Mouse (Mus musculus): ENCODE data around the gene Cdyl2.

Cdyl2 gene

GRCm38 (mm10) chr8:116673052-116673451 is 59.7 kb downstream of the Cdyl2 start:
- no peak for DNase-seq (ENCODE audit: low read depth, low spot score)

- DNase-seq (ENCODE audit: low read depth, low spot score) = no peak
Observed at GRCm38 (mm10) chr8:116671543-116671942, 61.2 kb downstream of the Cdyl2 start.

- no peak for DNase-seq (ENCODE audit: low read depth, low spot score)
Observed at GRCm38 (mm10) chr8:116670604-116671003, 62.2 kb downstream of the Cdyl2 start.

- DNase-seq (ENCODE audit: low read depth, low spot score) = no peak
Observed at GRCm38 (mm10) chr8:116668977-116669376, 63.8 kb downstream of the Cdyl2 start.

GRCm38 (mm10) chr8:116666781-116667325 is 65.9 kb downstream of the Cdyl2 start:
- no peak for DNase-seq (ENCODE audit: low read depth, low spot score)

- no peak for DNase-seq (ENCODE audit: low read depth, low spot score)
Observed at GRCm38 (mm10) chr8:116661521-116661920, 71.3 kb downstream of the Cdyl2 start.

- no peak for DNase-seq (ENCODE audit: low read depth, low spot score)
Observed at GRCm38 (mm10) chr8:116656811-116657210, 76.0 kb downstream of the Cdyl2 start.

- no peak for DNase-seq (ENCODE audit: low read depth, low spot score)
Observed at GRCm38 (mm10) chr8:116654881-116655280, 77.9 kb downstream of the Cdyl2 start.

GRCm38 (mm10) chr8:116652949-116653348 is 79.8 kb downstream of the Cdyl2 start:
- no peak for DNase-seq (ENCODE audit: low read depth, low spot score)

GRCm38 (mm10) chr8:116649975-116650725 is 82.6 kb downstream of the Cdyl2 start:
- no peak for DNase-seq (ENCODE audit: low read depth, low spot score)

GRCm38 (mm10) chr8:116645376-116645775 is 87.4 kb downstream of the Cdyl2 start:
- no peak for DNase-seq (ENCODE audit: low read depth, low spot score)

GRCm38 (mm10) chr8:116640925-116641324 is 91.9 kb downstream of the Cdyl2 start:
- no peak for DNase-seq (ENCODE audit: low read depth, low spot score)

- no peak for DNase-seq (ENCODE audit: low read depth, low spot score)
Observed at GRCm38 (mm10) chr8:116637998-116638397, 94.8 kb downstream of the Cdyl2 start.

GRCm38 (mm10) chr8:116637193-116637592 is 95.6 kb downstream of the Cdyl2 start:
- no peak for DNase-seq (ENCODE audit: low read depth, low spot score)

GRCm38 (mm10) chr8:116636396-116636795 is 96.4 kb downstream of the Cdyl2 start:
- DNase-seq (ENCODE audit: low read depth, low spot score) = no peak

GRCm38 (mm10) chr8:116635972-116636371 is 96.8 kb downstream of the Cdyl2 start:
- DNase-seq (ENCODE audit: low read depth, low spot score) = no peak

GRCm38 (mm10) chr8:116635261-116635660 is 97.5 kb downstream of the Cdyl2 start:
- no peak for DNase-seq (ENCODE audit: low read depth, low spot score)

- no peak for DNase-seq (ENCODE audit: low read depth, low spot score)
Observed at GRCm38 (mm10) chr8:116634436-116634835, 98.4 kb downstream of the Cdyl2 start.

GRCm38 (mm10) chr8:116633470-116634150 is 99.2 kb downstream of the Cdyl2 start:
- DNase-seq (ENCODE audit: low read depth, low spot score) = no peak

GRCm38 (mm10) chr8:116630066-116630465 is 102.7 kb downstream of the Cdyl2 start:
- no peak for DNase-seq (ENCODE audit: low read depth, low spot score)

- DNase-seq (ENCODE audit: low read depth, low spot score) = no peak
Observed at GRCm38 (mm10) chr8:116628975-116629374, 103.8 kb downstream of the Cdyl2 start.

GRCm38 (mm10) chr8:116627854-116628479 is 104.8 kb downstream of the Cdyl2 start:
- no peak for DNase-seq (ENCODE audit: low read depth, low spot score)
